8 mouse cellular contexts compared by ENCODE assay signal in the genomic region with DNA sequence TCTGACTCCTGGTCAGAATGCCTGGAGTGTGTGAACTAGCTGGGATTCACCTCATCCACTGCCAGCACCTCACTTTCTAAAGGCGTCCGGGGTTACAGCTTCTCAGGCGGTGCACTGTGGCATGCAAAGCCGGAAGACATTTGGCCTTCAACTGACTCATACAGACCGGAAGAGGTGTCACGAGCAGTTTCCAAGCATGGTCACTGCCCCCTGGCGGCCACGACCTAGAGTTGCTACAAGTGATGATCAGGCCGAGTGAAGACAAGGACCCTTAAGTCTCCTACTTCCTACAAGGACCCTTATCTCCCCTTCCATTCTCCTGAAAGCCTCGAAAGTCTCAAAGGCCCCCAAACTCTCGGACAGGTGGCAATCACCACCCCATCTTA. TPM values are rescaled to one million over a fixed set of nuclear protein-coding genes. Genes with fewer than 3 reads are reported as not detected.
DNase-seq lines count a peak whose midpoint lies in the region; ATAC-seq and TF ChIP-seq lines count a peak whose summit lies in the region.

No protein-coding gene starts in this region.

- H3K4me1 ChIP-seq in E14TG2a.4 (replicated peaks; ENCODE audit: low read depth, low read length), result peaks cover 28% of the 10 kb centered on the region
- peaks cover 11% of the 10 kb centered on the region for H3K4me1 ChIP-seq in forebrain, embryonic 12.5 days
- H3K4me1 ChIP-seq in heart, postnatal 0 days (ENCODE audit: control insufficient read depth, insufficient read depth), result peaks cover 33% of the 10 kb centered on the region
- H3K4me1 ChIP-seq in liver, embryonic 15.5 days (replicated peaks), result peaks cover 65% of the 10 kb centered on the region
- 0 out of 2 replicates have a peak, but pooled peaks cover 12% of the 10 kb centered on the region for H3K4me1 ChIP-seq in neural tube, embryonic 11.5 days (ENCODE audit: control insufficient read depth, insufficient read depth, low read length)
- H3K4me1 ChIP-seq in stomach, postnatal 0 days (replicated peaks; ENCODE audit: control insufficient read depth, insufficient read depth), result peaks cover 13% of the 10 kb centered on the region

- H3K27me3 ChIP-seq in E14TG2a.4 (ENCODE audit: insufficient read depth, low read length), result peaks cover 4% of the 10 kb centered on the region; the same call in 1 of the 2 replicates
- H3K27me3 ChIP-seq in forebrain, embryonic 12.5 days, result no peaks in the 10 kb centered on the region
- no peaks in the 10 kb centered on the region for H3K27me3 ChIP-seq in heart, postnatal 0 days (ENCODE audit: control insufficient read depth, insufficient read depth, low read length)
- H3K27me3 ChIP-seq in liver, embryonic 15.5 days, result no peaks in the 10 kb centered on the region
- H3K27me3 ChIP-seq in neural tube, embryonic 11.5 days (ENCODE audit: control insufficient read depth, insufficient read depth, low read length), result no peaks in the 10 kb centered on the region
- H3K27me3 ChIP-seq in stomach, postnatal 0 days (ENCODE audit: control insufficient read depth, insufficient read depth, low read length), result no peaks in the 10 kb centered on the region

- under 1% methylated on average over 11 of the region's 11 CpGs for WGBS in forebrain, embryonic 12.5 days
- WGBS in heart, postnatal 0 days, result 1% methylated on average over 11 of the region's 11 CpGs
- under 1% methylated on average over 11 of the region's 11 CpGs for WGBS in liver, embryonic 15.5 days (ENCODE audit: insufficient replicate concordance)
- whole genome bisulfite sequencing in neural tube, embryonic 11.5 days, result under 1% methylated on average over 11 of the region's 11 CpGs
- WGBS in stomach, postnatal 0 days, result under 1% methylated on average over 11 of the region's 11 CpGs

- TF ChIP-seq EP300 in heart, postnatal 0 days (IDR thresholded peaks at IDR 0.05; ENCODE audit: low read depth), result no peak
- TF ChIP-seq EP300 in stomach, postnatal 0 days (optimal IDR thresholded peaks at IDR 0.05), result peak; percentile 39

- H3K36me3 ChIP-seq in E14TG2a.4 (ENCODE audit: insufficient read depth, low read length), result peaks cover 30% of the 10 kb centered on the region
- peaks cover 31% of the 10 kb centered on the region for H3K36me3 ChIP-seq in forebrain, embryonic 12.5 days (replicated peaks)
- peaks cover 22% of the 10 kb centered on the region for H3K36me3 ChIP-seq in heart, postnatal 0 days (replicated peaks; ENCODE audit: control insufficient read depth, insufficient read depth, low read length)
- peaks cover 13% of the 10 kb centered on the region for H3K36me3 ChIP-seq in liver, embryonic 15.5 days (replicated peaks)
- peaks cover 7% of the 10 kb centered on the region for H3K36me3 ChIP-seq in neural tube, embryonic 11.5 days (ENCODE audit: control insufficient read depth, insufficient read depth, low read length)
- peaks cover 9% of the 10 kb centered on the region; the same call in 1 of the 2 replicates for H3K36me3 ChIP-seq in stomach, postnatal 0 days (ENCODE audit: control insufficient read depth, insufficient read depth, low read length)

- peak overlapping the region; percentile 79 for H3K9ac ChIP-seq in forebrain, embryonic 12.5 days
- H3K9ac ChIP-seq in heart, postnatal 0 days (replicated peaks; ENCODE audit: low read depth, low read length), result peak overlapping the region; percentile 76
- peak overlapping the region; percentile 76 for H3K9ac ChIP-seq in liver, embryonic 15.5 days
- peak overlapping the region; percentile 73 for H3K9ac ChIP-seq in neural tube, embryonic 11.5 days (ENCODE audit: low read length)
- H3K9ac ChIP-seq in stomach, postnatal 0 days (ENCODE audit: low read length), result peak overlapping the region; percentile 88

- peak overlapping the region; percentile 91 for H3K27ac ChIP-seq in forebrain, embryonic 12.5 days
- H3K27ac ChIP-seq in heart, postnatal 0 days (ENCODE audit: low read depth), result peak overlapping the region; percentile 92
- peak overlapping the region; percentile 94 for H3K27ac ChIP-seq in liver, embryonic 15.5 days (replicated peaks)
- H3K27ac ChIP-seq in neural tube, embryonic 11.5 days (ENCODE audit: low read depth, low read length), result peak overlapping the region; percentile 75
- peak overlapping the region; percentile 98 for H3K27ac ChIP-seq in stomach, postnatal 0 days (replicated peaks)

- no peaks in the 10 kb centered on the region for H3K9me3 ChIP-seq in E14TG2a.4 (ENCODE audit: low read length)
- no peaks in the 10 kb centered on the region for H3K9me3 ChIP-seq in forebrain, embryonic 12.5 days
- no peaks in the 10 kb centered on the region for H3K9me3 ChIP-seq in heart, postnatal 0 days (replicated peaks; ENCODE audit: control insufficient read depth, low read length)
- H3K9me3 ChIP-seq in liver, embryonic 15.5 days (replicated peaks), result no peaks in the 10 kb centered on the region
- H3K9me3 ChIP-seq in neural tube, embryonic 11.5 days (ENCODE audit: control insufficient read depth, low read length), result no peaks in the 10 kb centered on the region
- H3K9me3 ChIP-seq in stomach, postnatal 0 days (ENCODE audit: control insufficient read depth, low read length), result no peaks in the 10 kb centered on the region

- TF ChIP-seq CTCF in E14TG2a.4 (conservative IDR thresholded peaks at IDR 0.05; ENCODE audit: low read length), result peak; percentile 78
- peak; percentile 91 for TF ChIP-seq CTCF in heart, postnatal 0 days (IDR thresholded peaks at IDR 0.05; ENCODE audit: low read depth)
- TF ChIP-seq CTCF in stomach, postnatal 0 days (IDR thresholded peaks at IDR 0.05; ENCODE audit: low read depth), result peak; percentile 95

- peak; percentile 74 for ATAC-seq in forebrain, embryonic 12.5 days (ENCODE audit: low FRiP score)
- ATAC-seq in heart, postnatal 0 days (ENCODE audit: insufficient read depth, low read depth), result peak; percentile 85
- ATAC-seq in liver, embryonic 15.5 days (ENCODE audit: insufficient read depth), result peak; percentile 74
- peak; percentile 76 for ATAC-seq in neural tube, embryonic 11.5 days (ENCODE audit: insufficient read depth, low FRiP score, low TSS enrichment)
- peak; percentile 87 for ATAC-seq in stomach, postnatal 0 days (ENCODE audit: low FRiP score, low TSS enrichment)

- DNase-seq in c-Kit-positive CD71-negative TER-119-negative erythroid progenitor cells, embryonic 14.5 days (ENCODE audit: low read depth), result peak; percentile 89
- DNase-seq in heart, postnatal 0 days (ENCODE audit: low spot score), result peak; percentile 96
- DNase-seq in kidney, postnatal 36 days, result peak; percentile 89
- peak; percentile 87 for DNase-seq in neural tube, embryonic 11.5 days (ENCODE audit: low spot score)
- peak; percentile 88 for DNase-seq in stomach, postnatal 0 days (ENCODE audit: low spot score)

- H3K4me2 ChIP-seq in forebrain, embryonic 12.5 days, result peak overlapping the region; percentile 94
- peak overlapping the region; percentile 93 for H3K4me2 ChIP-seq in heart, postnatal 0 days (ENCODE audit: low read depth, low read length)
- peak overlapping the region; percentile 98 for H3K4me2 ChIP-seq in liver, embryonic 15.5 days
- H3K4me2 ChIP-seq in neural tube, embryonic 11.5 days (ENCODE audit: low read depth), result peak overlapping the region; percentile 97
- peak overlapping the region; percentile 86 for H3K4me2 ChIP-seq in stomach, postnatal 0 days (replicated peaks; ENCODE audit: low read depth)

- H3K4me3 ChIP-seq in E14TG2a.4 (replicated peaks; ENCODE audit: low read length), result peak overlapping the region; percentile 91
- H3K4me3 ChIP-seq in forebrain, embryonic 12.5 days (replicated peaks), result peak overlapping the region; percentile 75
- H3K4me3 ChIP-seq in heart, postnatal 0 days (ENCODE audit: low read depth, low read length), result peak overlapping the region; percentile 83
- H3K4me3 ChIP-seq in liver, embryonic 15.5 days (replicated peaks), result peak overlapping the region; percentile 77
- peak overlapping the region; percentile 72 for H3K4me3 ChIP-seq in neural tube, embryonic 11.5 days (ENCODE audit: low read depth, low read length)
- peak overlapping the region; percentile 82 for H3K4me3 ChIP-seq in stomach, postnatal 0 days (ENCODE audit: low read depth, low read length)

RNA-seq across cellular contexts. Expression of a gene that starts 3.7 kb away (rescaled TPM):
- polyA plus RNA-seq in forebrain, embryonic 12.5 days (2016; fragmentation: Nextera tagmentation; extraction: Ambion mirVana), result 50.7 and 50.8 TPM in 2 replicates
- 80.0 and 156 TPM in 2 replicates for total RNA-seq in heart, postnatal 0 days (2014; rRNA removed; ENCODE audit: low replicate concordance)
- polyA plus RNA-seq in heart, postnatal 0 days (2015; fragmentation: Nextera tagmentation; extraction: Ambion mirVana), result 59.3 and 61.5 TPM in 2 replicates
- 20.4 and 27.5 TPM in 2 replicates for polyA plus RNA-seq in liver, embryonic 15.5 days (2015; fragmentation: Nextera tagmentation; extraction: Ambion mirVana)
- polyA plus RNA-seq in neural tube, embryonic 11.5 days (2014; fragmentation: Nextera tagmentation; extraction: Ambion mirVana), result 51.8 and 52.2 TPM in 2 replicates
- polyA plus RNA-seq in stomach, postnatal 0 days (2015; fragmentation: Nextera tagmentation; extraction: Ambion mirVana), result 37.1 and 39.7 TPM in 2 replicates

RNA-seq across cellular contexts. Expression of a gene that starts 10.7 kb away (rescaled TPM):
- polyA plus RNA-seq in forebrain, embryonic 12.5 days (2016; fragmentation: Nextera tagmentation; extraction: Ambion mirVana), result 75.6 and 76.9 TPM in 2 replicates
- 18.5 and 23.4 TPM in 2 replicates for total RNA-seq in heart, postnatal 0 days (2014; rRNA removed; ENCODE audit: low replicate concordance)
- polyA plus RNA-seq in heart, postnatal 0 days (2015; fragmentation: Nextera tagmentation; extraction: Ambion mirVana), result 30.7 and 31.8 TPM in 2 replicates
- 23.8 and 25.9 TPM in 2 replicates for polyA plus RNA-seq in liver, embryonic 15.5 days (2015; fragmentation: Nextera tagmentation; extraction: Ambion mirVana)
- 74.8 and 85.1 TPM in 2 replicates for polyA plus RNA-seq in neural tube, embryonic 11.5 days (2014; fragmentation: Nextera tagmentation; extraction: Ambion mirVana)
- 28.3 and 28.4 TPM in 2 replicates for polyA plus RNA-seq in stomach, postnatal 0 days (2015; fragmentation: Nextera tagmentation; extraction: Ambion mirVana)

RNA-seq across cellular contexts. Expression of a gene that starts 11.6 kb away (rescaled TPM):
- polyA plus RNA-seq in forebrain, embryonic 12.5 days (2016; fragmentation: Nextera tagmentation; extraction: Ambion mirVana), result 70.9 and 74.5 TPM in 2 replicates
- 14.5 and 17.6 TPM in 2 replicates for total RNA-seq in heart, postnatal 0 days (2014; rRNA removed; ENCODE audit: low replicate concordance)
- 13.3 and 16.2 TPM in 2 replicates for polyA plus RNA-seq in heart, postnatal 0 days (2015; fragmentation: Nextera tagmentation; extraction: Ambion mirVana)
- polyA plus RNA-seq in liver, embryonic 15.5 days (2015; fragmentation: Nextera tagmentation; extraction: Ambion mirVana), result 9.3 and 9.6 TPM in 2 replicates
- 38.1 and 39.5 TPM in 2 replicates for polyA plus RNA-seq in neural tube, embryonic 11.5 days (2014; fragmentation: Nextera tagmentation; extraction: Ambion mirVana)
- 15.9 and 18.3 TPM in 2 replicates for polyA plus RNA-seq in stomach, postnatal 0 days (2015; fragmentation: Nextera tagmentation; extraction: Ambion mirVana)

RNA-seq across cellular contexts. Expression of a gene that starts 18.0 kb away (rescaled TPM):
- polyA plus RNA-seq in forebrain, embryonic 12.5 days (2016; fragmentation: Nextera tagmentation; extraction: Ambion mirVana), result 71.3 and 73.8 TPM in 2 replicates
- 3.6 and 8.0 TPM in 2 replicates for total RNA-seq in heart, postnatal 0 days (2014; rRNA removed; ENCODE audit: low replicate concordance)
- 6.9 and 7.7 TPM in 2 replicates for polyA plus RNA-seq in heart, postnatal 0 days (2015; fragmentation: Nextera tagmentation; extraction: Ambion mirVana)
- polyA plus RNA-seq in liver, embryonic 15.5 days (2015; fragmentation: Nextera tagmentation; extraction: Ambion mirVana), result 2.2 and 2.6 TPM in 2 replicates
- polyA plus RNA-seq in neural tube, embryonic 11.5 days (2014; fragmentation: Nextera tagmentation; extraction: Ambion mirVana), result 74.6 and 90.1 TPM in 2 replicates
- 22.9 and 26.8 TPM in 2 replicates for polyA plus RNA-seq in stomach, postnatal 0 days (2015; fragmentation: Nextera tagmentation; extraction: Ambion mirVana)

Comparison
In these comparisons a context has a peak if more than half of its experiments do, and no peak if none do; other contexts are left out.
1. Peak in every context shown above with its lines: DNase-seq, ATAC-seq, H3K4me3 ChIP-seq and H3K27ac ChIP-seq.